Mouse (Mus musculus) limb, embryonic 14.5 days (tissue): ENCODE measurements around the gene Cenpn. TPM values are rescaled to one million over a fixed set of nuclear protein-coding genes. Genes with fewer than 3 reads are reported as not detected.

Experiments
- ATAC-seq: fragments of 200-750 bp; cut with Nextera tagmentation; 2 replicates; pipeline ENCODE4 v1.8.0; 2017; ENCODE audit warnings: low read depth, moderate number of reproducible peaks, moderate TSS enrichment; ENCODE audit not compliant: low FRiP score
- DNase-seq: peaks from one replicate; pipeline ENCODE4 v3.0.0-alpha.2; 2015; ENCODE audit warnings: low spot score
- H3K27ac ChIP-seq: fragments of 300-500 bp; sonication (generic); replicated peaks from 2 replicates; pipeline ENCODE4 v1.5.1; 2014; ENCODE audit warnings: low read depth, mild to moderate bottlenecking, low read length, moderate library complexity, mixed read lengths
- H3K27me3 ChIP-seq: fragments of 300-500 bp; sonication (generic); 2 replicates; pipeline ENCODE4 v1.6.1; 2014; ENCODE audit warnings: low read length, mixed read lengths; ENCODE audit not compliant: control insufficient read depth, insufficient read depth
- H3K36me3 ChIP-seq: fragments of 300-500 bp; sonication (generic); 2 replicates; pipeline ENCODE4 v1.6.1; 2014; ENCODE audit warnings: mild to moderate bottlenecking, low read length, moderate library complexity, mixed read lengths; ENCODE audit not compliant: control insufficient read depth, insufficient read depth
- H3K4me1 ChIP-seq: fragments of 300-500 bp; sonication (generic); 2 replicates; pipeline ENCODE4 v1.6.1; 2014; ENCODE audit warnings: antibody characterized with exemption, low read length, mixed read lengths; ENCODE audit not compliant: control insufficient read depth, insufficient read depth
- H3K4me2 ChIP-seq: fragments of 300-500 bp; sonication (generic); replicated peaks from 2 replicates; pipeline ENCODE4 v1.6.1; 2014; ENCODE audit warnings: low read depth, mild to moderate bottlenecking, low read length, moderate library complexity; ENCODE audit not compliant: severe bottlenecking
- H3K4me3 ChIP-seq: fragments of 300-500 bp; sonication (generic); replicated peaks from 2 replicates; pipeline ENCODE4 v1.5.1; 2014; ENCODE audit warnings: low read length
- H3K9ac ChIP-seq: fragments of 300-500 bp; sonication (generic); 2 replicates; pipeline ENCODE4 v1.6.1; 2014; ENCODE audit warnings: mild to moderate bottlenecking, low read depth, low read length, moderate library complexity; ENCODE audit not compliant: severe bottlenecking
- H3K9me3 ChIP-seq: fragments of 300-500 bp; sonication (generic); 2 replicates; pipeline ENCODE4 v1.6.1; 2016; ENCODE audit warnings: low read length; ENCODE audit not compliant: control insufficient read depth
- POLR2A ChIP-seq: fragments of 200-500 bp; IDR thresholded peaks from 2 replicates; pipeline ENCODE4 v1.8.0; 2012; ENCODE audit warnings: inconsistent platforms, mild to moderate bottlenecking, moderate library complexity, borderline replicate concordance; ENCODE audit not compliant: insufficient read depth, insufficient read length; ENCODE audit errors: extremely low read depth
- WGBS: fragments of 180-500 bp; shearing (Covaris S2); extraction: QIAGEN DNeasy Blood & Tissue Kit; methylation state at CpG from one replicate; pipeline ENCODE4 v1.1.7; 2014; 5-methylcytosine and 5-hydroxymethylcytosine counted together
- polyA plus RNA-seq, 2 experiments: library from polyadenylated mRNA; depleted of rRNA in 1 of 2; stranded (reverse) in 1 of 2; unstranded in 1 of 2; fragments of >200 nt; fragmentation: Nextera tagmentation in 1 of 2; extraction: Ambion mirVana in 1 of 2; gene quantifications; 2 replicates each; pipeline versions ENCODE4 v1.2.1 to v1.2.3; 2012 to 2014

Cenpn gene
- polyA plus RNA-seq, 2 experiments: 31.3 to 39.7 TPM

DNA sequence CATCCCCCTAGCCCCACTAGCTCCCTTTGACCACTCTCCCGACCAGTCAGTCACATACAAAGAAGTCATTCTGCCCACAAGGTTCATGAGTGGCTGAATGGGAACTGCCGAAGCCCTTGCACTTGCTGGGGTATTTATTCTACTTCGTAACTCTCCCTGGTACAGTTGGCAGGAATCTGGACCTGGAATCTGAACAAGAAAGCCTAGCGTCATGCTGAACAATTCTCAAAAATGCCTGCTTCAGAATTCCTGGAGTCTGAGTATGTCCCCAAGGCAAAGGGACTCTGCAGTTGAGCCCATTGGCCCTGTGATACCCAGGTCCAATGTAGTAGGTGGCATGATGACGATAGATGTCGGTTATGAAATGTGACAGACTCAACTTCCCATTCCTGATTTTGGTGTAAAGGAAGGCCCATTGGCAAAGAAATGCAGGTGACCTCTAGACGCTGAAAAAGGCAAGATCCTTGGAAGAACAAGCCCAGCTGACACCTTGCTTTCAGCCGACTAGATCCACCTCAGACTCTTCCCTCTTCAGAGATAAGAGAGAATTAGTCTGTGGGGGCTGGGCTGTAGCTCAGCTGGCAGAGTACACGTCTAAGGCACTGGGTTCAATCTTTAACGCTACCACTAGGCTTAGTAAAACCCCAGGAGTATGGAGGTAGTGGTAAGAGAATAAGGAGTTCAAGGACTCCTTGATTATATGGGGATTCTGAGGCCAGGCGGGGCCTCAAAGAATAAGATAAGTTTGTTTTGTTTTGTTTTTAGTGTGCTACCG is 20.9 kb downstream of the Cenpn start:
- ATAC-seq (no peak), DNase-seq (no peak)
- H3K4me3 ChIP-seq: no peak overlapping the region
- H3K9me3 ChIP-seq: no peaks in the 10 kb centered on the region
- peaks cover 10% of the 10 kb centered on the region for H3K4me1 ChIP-seq
- peaks cover 13% of the 10 kb centered on the region for H3K36me3 ChIP-seq
- H3K4me2 ChIP-seq: peak overlapping the region; percentile 94; the same call in 1 of the 2 replicates
- H3K27me3 ChIP-seq: no peaks in the 10 kb centered on the region
- no peak overlapping the region for H3K27ac ChIP-seq
- no peak overlapping the region for H3K9ac ChIP-seq
- WGBS: 78% methylated on average over 12 of the region's 12 CpGs
- TF ChIP-seq POLR2A: no peak

DNA sequence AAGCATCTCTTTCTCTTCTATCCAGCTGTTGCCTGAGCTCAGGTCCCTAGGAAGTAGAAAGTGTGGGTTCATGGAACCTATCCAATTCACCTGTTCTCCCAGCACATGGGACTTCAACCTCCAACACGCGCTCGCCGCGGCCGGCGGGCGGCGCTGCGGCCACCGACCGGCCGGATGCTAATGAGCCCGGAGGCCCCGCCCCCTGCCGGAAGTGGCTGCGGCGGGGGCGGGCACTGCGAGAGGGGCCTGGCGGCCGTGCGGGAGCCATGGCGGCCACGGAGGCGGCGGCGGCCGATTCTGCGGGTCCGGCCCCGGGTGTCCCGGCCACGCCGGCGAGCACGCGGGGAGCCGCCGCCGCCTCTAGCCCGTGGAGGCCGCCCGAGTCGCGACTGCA is 21.6 kb downstream of the Cenpn start, which contains the start of gene Atmin:
Gene Atmin, plus strand, starts transcription at position 233 of the 394 bp plus-strand sequence.
- DNase-seq (peak; percentile 84), ATAC-seq (peak; percentile 91)
- Histone ChIP-seq H3K4me2 (peak within 1 kb of the TSS; percentile 94), H3K9ac (peak within 1 kb of the TSS; percentile 85), H3K9me3 (no peaks in the 10 kb centered on the region), H3K4me1 (peaks cover 10% of the 10 kb centered on the region), H3K36me3 (peaks cover 6% of the 10 kb centered on the region), H3K27me3 (no peaks in the 10 kb centered on the region), H3K4me3 (peak within 1 kb of the TSS; percentile 98), H3K27ac (no peak within 1 kb of the TSS)
- TF ChIP-seq POLR2A: 0 out of 2 replicates have a peak, but pooled peaks have one; percentile 21
- under 1% methylated on average over 42 of the region's 46 CpGs for WGBS

DNA sequence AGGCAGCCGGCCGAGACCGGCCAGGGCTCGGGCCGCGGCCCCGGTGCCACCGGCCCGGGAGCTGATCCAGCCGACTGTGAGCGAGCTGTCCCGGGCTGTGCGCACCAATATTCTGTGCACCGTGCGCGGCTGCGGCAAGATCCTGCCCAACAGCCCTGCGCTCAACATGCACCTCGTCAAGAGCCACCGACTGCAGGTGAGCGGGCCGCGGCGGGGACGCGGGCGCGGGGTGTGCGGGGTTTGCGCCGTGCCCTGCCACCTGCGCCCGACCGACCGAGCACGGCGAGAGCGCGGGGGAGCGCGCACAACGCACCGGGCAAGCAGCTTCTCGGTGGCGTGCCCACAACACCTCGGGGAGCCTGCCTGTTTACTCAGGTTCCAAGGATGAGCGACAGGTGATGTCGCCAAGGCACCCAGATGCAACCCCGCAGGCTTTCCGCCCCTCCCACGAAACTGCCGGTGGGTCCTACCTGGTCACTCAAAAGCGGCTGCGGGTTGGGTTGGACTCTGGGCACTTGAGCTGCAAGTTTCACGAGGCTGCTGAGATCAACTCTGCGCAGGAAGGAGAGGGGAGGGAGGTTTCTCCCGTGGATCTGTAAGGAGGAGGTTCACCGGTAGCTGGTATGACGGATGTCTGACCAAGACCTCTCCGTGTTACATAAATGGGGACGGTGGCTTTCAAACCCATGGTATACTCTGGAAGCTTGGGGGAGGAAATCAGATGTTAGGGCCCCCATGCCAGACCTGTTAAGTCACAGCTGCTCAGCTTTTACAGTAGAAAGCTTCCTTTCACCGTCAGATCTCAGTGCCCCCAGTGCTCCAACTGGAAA is 22.2 kb downstream of the Cenpn start:
- peak overlapping the region; percentile 85 for H3K9ac ChIP-seq
- TF ChIP-seq POLR2A: no peak
- 1% methylated on average over 54 of the region's 62 CpGs for WGBS
- H3K36me3 ChIP-seq: no peaks in the 10 kb centered on the region
- peaks cover 10% of the 10 kb centered on the region for H3K4me1 ChIP-seq
- no peak for DNase-seq
- no peak overlapping the region for H3K27ac ChIP-seq
- ATAC-seq: peak; percentile 61
- no peaks in the 10 kb centered on the region for H3K27me3 ChIP-seq
- peak overlapping the region; percentile 94 for H3K4me2 ChIP-seq
- H3K4me3 ChIP-seq: peak overlapping the region; percentile 98
- no peaks in the 10 kb centered on the region for H3K9me3 ChIP-seq

DNA sequence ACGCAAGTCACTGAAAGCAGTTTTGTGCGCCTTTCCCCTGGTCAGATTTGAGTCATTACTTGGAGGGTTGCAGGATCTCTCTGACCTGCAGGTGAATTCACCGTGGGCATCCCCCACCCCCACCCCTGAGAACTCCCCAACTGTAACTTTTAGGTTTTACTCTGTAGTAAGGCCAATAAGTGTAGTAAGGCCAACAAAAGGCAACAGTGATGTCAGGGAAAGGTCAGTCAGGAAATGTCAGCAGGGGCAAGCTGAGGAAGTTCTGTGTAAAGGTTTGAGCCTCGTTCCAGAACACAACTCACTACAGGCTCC is 22.8 kb downstream of the Cenpn start:
- 14% methylated on average over 4 of the region's 4 CpGs for WGBS

DNA sequence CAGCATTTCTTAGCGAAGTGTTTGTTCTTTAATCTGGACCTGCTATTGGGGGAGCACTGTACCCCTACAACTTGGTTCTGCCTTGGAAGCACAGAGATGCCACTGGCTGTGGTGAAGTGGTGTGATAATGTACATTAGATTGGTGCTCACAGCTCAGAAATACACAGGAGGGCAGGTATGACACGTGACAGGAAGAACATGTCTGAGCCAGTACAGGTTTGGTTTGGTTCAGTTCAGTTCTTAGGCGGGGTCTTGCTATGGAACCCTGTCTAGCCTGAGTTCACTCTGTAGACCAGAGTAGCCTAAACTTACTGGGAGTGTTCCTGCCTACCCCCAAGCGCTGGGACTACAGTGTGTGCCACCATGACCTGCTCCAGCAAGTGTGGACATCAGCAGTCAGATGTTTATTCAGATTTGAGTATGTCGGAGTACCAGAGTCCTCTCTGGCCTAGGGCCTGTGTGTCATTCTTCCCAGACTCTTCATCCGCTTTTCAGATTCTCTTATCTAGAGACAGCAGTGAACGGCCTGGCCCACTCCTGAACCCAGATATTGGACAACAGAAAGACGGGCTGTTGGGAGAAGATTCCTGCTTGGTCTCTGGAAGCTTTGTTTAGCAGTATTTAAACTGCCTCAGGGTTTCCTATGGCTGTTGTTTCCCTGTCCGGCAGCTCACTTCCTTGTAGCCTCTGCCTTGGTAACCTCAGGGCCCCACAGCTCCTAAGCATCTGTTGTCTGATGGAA is 23.8 kb downstream of the Cenpn start:
- H3K4me3 ChIP-seq: no peak overlapping the region
- no peak overlapping the region for H3K9ac ChIP-seq
- ATAC-seq: no peak

More for the DNA sequence above, 22.8 kb downstream of the Cenpn start:
- peak overlapping the region; percentile 85; the same call in 1 of the 2 replicates for H3K9ac ChIP-seq
- peak overlapping the region; percentile 98 for H3K4me3 ChIP-seq
- H3K9me3 ChIP-seq: no peaks in the 10 kb centered on the region
- H3K36me3 ChIP-seq: no peaks in the 10 kb centered on the region
- H3K27me3 ChIP-seq: no peaks in the 10 kb centered on the region
- H3K4me1 ChIP-seq: peaks cover 10% of the 10 kb centered on the region
- DNase-seq: no peak
- TF ChIP-seq POLR2A: no peak
- H3K27ac ChIP-seq: no peak overlapping the region
- no peak for ATAC-seq
- H3K4me2 ChIP-seq: peak overlapping the region; percentile 94

More for the DNA sequence above, 23.8 kb downstream of the Cenpn start:
- Histone ChIP-seq H3K27ac (no peak overlapping the region), H3K9me3 (no peaks in the 10 kb centered on the region), H3K4me1 (peaks cover 10% of the 10 kb centered on the region), H3K36me3 (no peaks in the 10 kb centered on the region), H3K27me3 (no peaks in the 10 kb centered on the region), H3K4me2 (no peak overlapping the region)
- DNase-seq: no peak
- 83% methylated on average over 9 of the region's 9 CpGs for WGBS
- no peak for TF ChIP-seq POLR2A
